In genomic region chr16:49635506-49635905, GRCm38 (mm10) we compare ENCODE assay signal across 20 mouse cellular contexts.
A peak's percentile ranks its signal among the peaks of the same experiment; 100 is the strongest.
DNase-seq lines count a peak whose midpoint lies in the region; ATAC-seq and TF ChIP-seq lines count a peak whose summit lies in the region.
"Had no signal": no experiment of that assay in that cellular context is flagged by ENCODE, and none has a peak within 500 bp of the region (broad histone marks: within the 10 kb centered on the region; RNA-seq: fewer than 3 reads in every experiment).

No protein-coding gene starts in this region.

- peak overlapping the region; percentile 19; the same call in 1 of the 2 replicates for H3K4me2 ChIP-seq in forebrain, postnatal 0 days (ENCODE audit: low read depth)
- H3K4me2 ChIP-seq: embryonic facial prominence, embryonic 13.5 days; embryonic facial prominence, embryonic 15.5 days had no signal

- peaks cover 4% of the 10 kb centered on the region; the same call in 1 of the 2 replicates for H3K4me1 ChIP-seq in forebrain, postnatal 0 days (ENCODE audit: insufficient read depth)
- H3K4me1 ChIP-seq in forebrain, embryonic 10.5 days = no peaks in the 10 kb centered on the region
- H3K4me1 ChIP-seq: embryonic facial prominence, embryonic 13.5 days; embryonic facial prominence, embryonic 15.5 days had no signal

- ATAC-seq in forebrain, postnatal 0 days = peak; percentile 67
- ATAC-seq in activated CD4-positive, CD25-positive, alpha-beta regulatory T cell, adult 4 months = no peak
- ATAC-seq: forebrain, embryonic 14.5 days had no signal

- TF ChIP-seq CTCF in forebrain, postnatal 0 days (IDR thresholded peaks at IDR 0.05; ENCODE audit: low read depth) = no peak
- TF ChIP-seq CTCF in brain, embryonic 14.5 days (IDR thresholded peaks at IDR 0.05; ENCODE audit: borderline replicate concordance, extremely low read depth, insufficient read depth, insufficient read length) = no peak

- peak; percentile 70 for DNase-seq in forebrain, postnatal 0 days
- no peak for DNase-seq in forebrain, embryonic 10.5 days (ENCODE audit: extremely low spot score, low spot score)
- peak; percentile 62 to 79 for DNase-seq in right cerebral cortex, postnatal 10 days (ENCODE audit: low spot score in 2 of 2)
- DNase-seq in right cerebral cortex, postnatal 25 days = no peak
- DNase-seq in brain, embryonic 14.5 days (ENCODE audit: low read depth) = peak; percentile 24
- DNase-seq: adrenal gland, adult 2 months; adrenal gland, postnatal 10 days; adrenal gland, postnatal 25 days; cerebellum, adult 11 months; cerebellum, adult 18-20 months; cerebellum, adult 8-10 months; cerebellum, adult 9-11 months; cerebellum, postnatal 14 days; cerebellum, postnatal 36 days; embryo, embryonic 11 days had no signal

- no peak overlapping the region for H3K9ac ChIP-seq in forebrain, postnatal 0 days
- H3K9ac ChIP-seq: embryonic facial prominence, embryonic 13.5 days; embryonic facial prominence, embryonic 15.5 days had no signal

- H3K27me3 ChIP-seq in forebrain, postnatal 0 days (ENCODE audit: insufficient read depth, low read length) = no peaks in the 10 kb centered on the region
- H3K27me3 ChIP-seq in forebrain, embryonic 10.5 days (ENCODE audit: poor library complexity, severe bottlenecking) = no peaks in the 10 kb centered on the region
- H3K27me3 ChIP-seq: embryonic facial prominence, embryonic 13.5 days; embryonic facial prominence, embryonic 15.5 days had no signal

- H3K9me3 ChIP-seq in forebrain, postnatal 0 days (ENCODE audit: low read length) = no peaks in the 10 kb centered on the region
- H3K9me3 ChIP-seq in forebrain, embryonic 10.5 days = no peaks in the 10 kb centered on the region
- H3K9me3 ChIP-seq: embryonic facial prominence, embryonic 13.5 days; embryonic facial prominence, embryonic 15.5 days had no signal

- H3K27ac ChIP-seq in forebrain, postnatal 0 days (ENCODE audit: low read depth, low read length) = no peak overlapping the region
- no peak overlapping the region for H3K27ac ChIP-seq in forebrain, embryonic 10.5 days
- H3K27ac ChIP-seq: embryonic facial prominence, embryonic 13.5 days; embryonic facial prominence, embryonic 15.5 days had no signal

- no peak for TF ChIP-seq POLR2A in brain, embryonic 14.5 days (IDR thresholded peaks at IDR 0.05; ENCODE audit: borderline replicate concordance, extremely low read depth, insufficient read depth, insufficient read length, poor library complexity, severe bottlenecking)

- WGBS in forebrain, postnatal 0 days = 58% methylated on average over 8 of the region's 8 CpGs
- WGBS in forebrain, embryonic 10.5 days = 96% methylated on average over 8 of the region's 8 CpGs

- H3K36me3 ChIP-seq in forebrain, postnatal 0 days (ENCODE audit: insufficient read depth) = no peaks in the 10 kb centered on the region
- H3K36me3 ChIP-seq in forebrain, embryonic 10.5 days (replicated peaks) = no peaks in the 10 kb centered on the region
- H3K36me3 ChIP-seq: embryonic facial prominence, embryonic 13.5 days; embryonic facial prominence, embryonic 15.5 days had no signal

- no peak overlapping the region for H3K4me3 ChIP-seq in forebrain, postnatal 0 days (ENCODE audit: low read depth, low read length)
- H3K4me3 ChIP-seq in forebrain, embryonic 10.5 days = no peak overlapping the region
- H3K4me3 ChIP-seq: embryonic facial prominence, embryonic 13.5 days; embryonic facial prominence, embryonic 15.5 days; erythroblast, embryonic 14.5 days had no signal

Comparison
In these comparisons a context has a peak if more than half of its experiments do, and no peak if none do; other contexts are left out.
1. DNase-seq: peak in forebrain, postnatal 0 days (single experiment), right cerebral cortex, postnatal 10 days (2 of 2) and brain, embryonic 14.5 days (single experiment); none in forebrain, embryonic 10.5 days (single experiment) and right cerebral cortex, postnatal 25 days (single experiment).